Mouse (Mus musculus): ENCODE results near the gene Map2k1.

Map2k1 gene

GRCm38 (mm10) chr9:64253021-64253904, at the start of gene Map2k1:
Gene Map2k1, minus strand, starts transcription at chr9:64253631.
- under 1% methylated on average over 89 of the region's 89 CpGs for whole genome bisulfite sequencing

GRCm38 (mm10) chr9:64303086-64303485, 49.7 kb upstream of the Map2k1 start:
- 95% methylated on average over 4 of the region's 4 CpGs for WGBS

- WGBS = 68% methylated on average over 5 of the region's 5 CpGs
Measured at GRCm38 (mm10) chr9:64282404-64282987, 29.1 kb upstream of the Map2k1 start.

GRCm38 (mm10) chr9:64281781-64282178, 28.3 kb upstream of the Map2k1 start:
- under 1% methylated on average over 24 of the region's 24 CpGs for WGBS

- WGBS = 1% methylated on average over 46 of the region's 46 CpGs
Measured at GRCm38 (mm10) chr9:64281105-64281780, 27.8 kb upstream of the Map2k1 start, which contains the start of gene Tipin. Gene Tipin, plus strand, starts transcription at chr9:64281581.

- 93% methylated on average over 6 of the region's 6 CpGs for WGBS
Measured at GRCm38 (mm10) chr9:64278665-64279310, 25.4 kb upstream of the Map2k1 start.

- 57% methylated on average over 8 of the region's 8 CpGs for WGBS
Measured at GRCm38 (mm10) chr9:64277706-64278105, 24.3 kb upstream of the Map2k1 start.

- WGBS = 76% methylated on average over 1 of the region's 1 CpGs
Measured at GRCm38 (mm10) chr9:64274919-64275318, 21.5 kb upstream of the Map2k1 start.

GRCm38 (mm10) chr9:64274291-64274690, 20.9 kb upstream of the Map2k1 start:
- WGBS = 78% methylated on average over 4 of the region's 4 CpGs

- WGBS = 50% methylated on average over 4 of the region's 4 CpGs
Measured at GRCm38 (mm10) chr9:64273757-64274156, 20.3 kb upstream of the Map2k1 start.

GRCm38 (mm10) chr9:64272611-64273010, 19.2 kb upstream of the Map2k1 start:
- WGBS = 38% methylated on average over 7 of the region's 7 CpGs

GRCm38 (mm10) chr9:64271249-64271648, 17.8 kb upstream of the Map2k1 start:
- WGBS = 68% methylated on average over 3 of the region's 3 CpGs

GRCm38 (mm10) chr9:64268836-64269235, 15.4 kb upstream of the Map2k1 start:
- 95% methylated on average over 8 of the region's 8 CpGs for WGBS

- WGBS = 71% methylated on average over 10 of the region's 10 CpGs
Measured at GRCm38 (mm10) chr9:64268196-64268595, 14.8 kb upstream of the Map2k1 start.

GRCm38 (mm10) chr9:64267231-64267630, 13.8 kb upstream of the Map2k1 start:
- WGBS = 76% methylated on average over 1 of the region's 1 CpGs

- 42% methylated on average over 1 of the region's 1 CpGs for WGBS
Measured at GRCm38 (mm10) chr9:64264813-64265212, 11.4 kb upstream of the Map2k1 start.

- WGBS = 78% methylated on average over 4 of the region's 4 CpGs
Measured at GRCm38 (mm10) chr9:64261023-64261422, 7.6 kb upstream of the Map2k1 start.

GRCm38 (mm10) chr9:64259906-64260305, 6.5 kb upstream of the Map2k1 start:
- 89% methylated on average over 5 of the region's 5 CpGs for WGBS

GRCm38 (mm10) chr9:64256204-64256603, 2.8 kb upstream of the Map2k1 start:
- 92% methylated on average over 3 of the region's 3 CpGs for WGBS

GRCm38 (mm10) chr9:64255422-64255821, 2.0 kb upstream of the Map2k1 start:
- 83% methylated on average over 3 of the region's 3 CpGs for WGBS

- WGBS = under 1% methylated on average over 16 of the region's 16 CpGs
Measured at GRCm38 (mm10) chr9:64252591-64253020, 825 bp downstream of the Map2k1 start.

GRCm38 (mm10) chr9:64249371-64249770, 4.1 kb downstream of the Map2k1 start:
- WGBS = 97% methylated on average over 1 of the region's 1 CpGs

All from cerebral cortex, adult 2 months (tissue).